Mouse (Mus musculus) embryonic fibroblast, embryonic 13.5 days (primary cell): ENCODE measurements around the gene Capzb.

Source experiments
- CTCF ChIP-seq: IDR thresholded peaks from 2 replicates; pipeline ENCODE4 v1.5.1; 2011; ENCODE audit warnings: mild to moderate bottlenecking, control low read depth, low read length, moderate library complexity, borderline replicate concordance; ENCODE audit not compliant: insufficient read depth
- POLR2A ChIP-seq: IDR thresholded peaks from 2 replicates; pipeline ENCODE4 v1.6.1; 2011; ENCODE audit warnings: low read depth, mild to moderate bottlenecking, control low read depth, low read length, moderate library complexity

DNA sequence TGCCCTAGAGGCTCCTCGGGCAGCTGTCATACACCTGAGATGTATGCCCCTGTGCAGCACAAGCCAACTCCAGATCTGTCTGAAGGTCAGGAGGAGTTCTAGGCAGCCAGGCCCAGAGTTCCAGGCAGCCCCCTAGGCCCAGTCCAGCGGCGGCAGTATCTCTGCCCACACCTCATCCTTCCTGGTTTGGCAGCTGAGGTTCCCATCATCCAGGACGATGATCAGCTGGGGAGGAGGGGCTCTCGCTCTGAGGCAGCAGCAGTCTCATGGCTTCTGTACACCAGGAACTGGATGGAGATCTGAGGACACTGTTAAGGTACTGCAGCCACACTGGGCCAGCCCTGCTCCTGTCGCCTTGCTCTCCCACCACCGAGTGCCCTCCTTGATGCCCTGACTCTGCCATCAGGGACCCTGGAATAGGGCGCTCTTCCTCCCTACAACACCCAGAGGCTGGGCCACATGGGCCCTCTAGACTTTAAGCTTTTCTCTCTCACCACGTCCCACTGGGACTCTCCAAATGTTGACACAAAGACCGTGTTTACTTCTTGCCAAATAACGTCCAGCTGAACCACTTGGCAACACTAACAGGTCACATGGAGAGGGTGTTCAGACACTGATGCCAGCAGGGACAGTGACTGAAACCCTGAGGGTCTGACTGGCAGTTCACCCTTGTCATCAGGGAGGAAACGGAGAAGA, 106.1 kb downstream of the Capzb start:
- TF ChIP-seq POLR2A (no peak), CTCF (no peak)
